Mouse (Mus musculus): ENCODE measurements at regions not wholly inside any gene's neighbourhood (a gene's known extent, or its start where the extent isn't known, plus 50 kb on each side); places are given as distances from the start of the nearest gene placed in this dataset.

DNA sequence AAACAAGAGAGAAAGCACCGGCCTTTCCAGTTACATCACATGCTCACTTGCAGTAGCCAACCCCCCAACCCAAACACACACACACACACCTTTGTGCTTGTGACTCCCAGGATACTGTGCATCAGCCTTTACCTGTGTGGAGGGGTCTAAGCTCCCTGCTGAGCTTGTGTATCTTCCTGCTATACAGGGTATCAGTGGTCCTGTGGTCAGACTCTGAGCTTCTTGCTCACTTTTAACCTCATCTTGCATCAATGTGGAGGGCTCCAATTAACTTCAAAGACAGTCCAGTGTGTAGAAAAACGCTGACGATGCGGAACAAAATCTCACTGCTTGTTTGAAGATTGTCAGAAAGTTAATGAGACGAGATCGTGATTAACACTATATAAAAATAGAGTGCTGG, 71.4 kb upstream of the Gypa start:
- no peak overlapping the region for H3K4me2 ChIP-seq (replicated peaks)
- H3K4me3 ChIP-seq, result no peak overlapping the region
- H3K36me3 ChIP-seq, result no peaks in the 10 kb centered on the region
- no peak overlapping the region for H3K9ac ChIP-seq (replicated peaks)
- H3K27me3 ChIP-seq, result no peaks in the 10 kb centered on the region
- WGBS, result 83% methylated on average over 6 of the region's 6 CpGs
- H3K27ac ChIP-seq (replicated peaks), result no peak overlapping the region
- no peaks in the 10 kb centered on the region for H3K9me3 ChIP-seq
- H3K4me1 ChIP-seq, result no peaks in the 10 kb centered on the region
- ATAC-seq (ENCODE audit: low FRiP score, low read depth), result no peak

DNA sequence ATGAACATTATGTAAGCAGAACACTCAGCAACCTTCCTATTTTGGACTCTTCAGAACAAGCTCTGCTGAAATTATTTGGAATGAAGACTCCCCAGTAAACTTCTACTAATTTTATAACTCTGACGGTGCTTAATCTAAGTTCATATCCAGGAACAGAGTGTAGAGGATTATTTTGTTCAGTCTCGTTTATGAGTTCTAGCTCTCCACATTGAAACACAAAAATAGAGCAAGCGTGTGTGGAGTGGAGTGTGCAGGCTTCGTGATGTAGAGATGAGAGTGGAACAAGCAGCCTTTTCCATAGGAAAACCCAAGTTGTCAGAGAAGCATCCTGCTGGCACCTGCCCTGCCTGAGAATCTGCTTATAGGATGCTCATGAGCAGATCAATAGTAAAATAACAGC, 77.5 kb upstream of the Gypa start:
- no peak for ATAC-seq (ENCODE audit: low FRiP score, low read depth)
- no peaks in the 10 kb centered on the region for H3K4me1 ChIP-seq
- H3K4me3 ChIP-seq, result no peak overlapping the region
- no peak overlapping the region for H3K27ac ChIP-seq (replicated peaks)
- no peak overlapping the region for H3K9ac ChIP-seq (replicated peaks)
- H3K9me3 ChIP-seq, result no peaks in the 10 kb centered on the region
- H3K4me2 ChIP-seq (replicated peaks), result no peak overlapping the region
- WGBS, result 86% methylated on average over 4 of the region's 4 CpGs
- no peaks in the 10 kb centered on the region for H3K27me3 ChIP-seq
- H3K36me3 ChIP-seq, result no peaks in the 10 kb centered on the region

DNA sequence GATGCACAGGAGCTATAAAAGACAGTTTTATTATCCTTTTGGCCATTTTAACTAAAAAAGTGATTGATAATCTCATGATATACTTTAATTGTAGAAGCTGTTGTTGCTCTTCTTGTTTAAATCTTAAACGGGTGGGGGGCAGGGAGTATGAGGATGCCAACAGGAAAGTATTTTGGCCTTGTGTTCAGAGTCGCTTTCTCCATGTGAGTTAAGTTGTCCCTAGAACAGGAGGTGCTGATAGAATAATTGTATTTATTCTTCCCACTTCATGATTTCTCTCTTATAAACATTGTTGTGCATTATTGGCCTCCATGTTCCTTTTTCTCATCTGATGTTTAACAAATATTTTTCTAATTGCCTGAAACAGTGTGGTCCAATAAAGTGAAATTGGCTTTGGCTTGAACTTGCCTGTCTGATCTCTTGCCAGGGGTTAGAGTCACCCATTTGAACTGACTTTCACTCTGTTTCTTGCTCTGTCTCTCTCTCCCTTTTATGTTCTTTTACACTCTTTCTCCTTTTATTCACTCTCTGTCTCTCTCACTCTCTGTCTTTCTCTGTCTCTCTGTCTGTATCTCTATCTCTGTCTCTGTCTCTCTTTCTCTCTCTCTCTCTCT, 93.9 kb upstream of the Gypa start:
- no peak overlapping the region for H3K4me3 ChIP-seq
- H3K27ac ChIP-seq (replicated peaks), result no peak overlapping the region
- no peak overlapping the region for H3K9ac ChIP-seq (replicated peaks)

DNA sequence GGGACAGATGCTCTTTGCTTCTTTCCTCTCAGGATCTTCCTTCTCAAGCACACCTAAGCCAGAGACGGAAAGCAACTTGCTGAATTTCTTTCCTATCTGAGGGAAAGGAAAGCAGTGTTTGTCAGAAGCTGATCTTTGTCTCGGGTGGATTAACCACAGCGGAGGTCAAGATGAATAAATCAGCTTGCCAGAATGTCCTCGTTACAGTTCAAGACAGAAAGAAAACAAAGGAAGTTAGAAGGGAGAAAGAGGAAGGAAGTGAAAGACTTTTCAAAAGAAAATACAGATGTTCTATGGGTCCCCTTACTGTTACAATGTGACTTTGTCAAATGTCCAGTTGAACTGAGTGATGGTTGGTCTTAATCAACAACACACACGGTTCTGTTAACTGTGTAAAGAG, 98.6 kb upstream of the Gypa start:
- H3K4me1 ChIP-seq, result no peaks in the 10 kb centered on the region
- ATAC-seq (ENCODE audit: low FRiP score, low read depth), result no peak
- no peak overlapping the region for H3K4me2 ChIP-seq (replicated peaks)
- H3K9me3 ChIP-seq, result no peaks in the 10 kb centered on the region
- no peak overlapping the region for H3K9ac ChIP-seq (replicated peaks)
- WGBS, result 61% methylated on average over 5 of the region's 5 CpGs
- H3K27me3 ChIP-seq, result no peaks in the 10 kb centered on the region
- H3K36me3 ChIP-seq, result no peaks in the 10 kb centered on the region
- no peak overlapping the region for H3K27ac ChIP-seq (replicated peaks)
- H3K4me3 ChIP-seq, result no peak overlapping the region

More for the DNA sequence above, 93.9 kb upstream of the Gypa start:
- H3K36me3 ChIP-seq, result no peaks in the 10 kb centered on the region
- H3K27me3 ChIP-seq, result no peaks in the 10 kb centered on the region
- no peaks in the 10 kb centered on the region for H3K4me1 ChIP-seq
- H3K4me2 ChIP-seq (replicated peaks), result no peak overlapping the region
- H3K9me3 ChIP-seq, result no peaks in the 10 kb centered on the region
- no peak for ATAC-seq (ENCODE audit: low FRiP score, low read depth)
- WGBS, result 86% methylated on average over 2 of the region's 2 CpGs

DNA sequence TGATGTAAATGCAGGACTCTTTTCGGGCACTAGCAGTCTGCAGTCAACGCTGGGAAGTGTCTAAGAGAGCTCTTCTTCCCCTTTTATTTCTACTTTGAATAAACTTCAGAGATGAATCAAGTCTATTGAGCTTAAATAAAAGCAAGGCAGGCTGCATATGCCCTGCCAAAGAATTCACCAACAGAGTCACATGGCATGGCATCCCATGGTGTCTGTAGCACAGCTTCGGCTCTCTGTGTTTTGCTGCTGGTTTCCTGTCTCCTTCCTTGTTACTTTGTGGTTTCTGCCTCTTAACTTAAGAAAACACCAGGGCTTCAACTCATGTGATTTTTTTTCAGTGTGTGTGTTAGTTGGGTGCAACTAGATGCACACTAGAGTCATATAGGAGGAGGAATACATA, 100.5 kb upstream of the Gypa start:
- WGBS, result 78% methylated on average over 3 of the region's 3 CpGs
- Histone ChIP-seq H3K27ac (replicated peaks) (no peak overlapping the region), H3K4me3 (no peak overlapping the region), H3K27me3 (no peaks in the 10 kb centered on the region), H3K36me3 (no peaks in the 10 kb centered on the region), H3K4me1 (no peaks in the 10 kb centered on the region), H3K4me2 (replicated peaks) (no peak overlapping the region), H3K9ac (replicated peaks) (no peak overlapping the region), H3K9me3 (no peaks in the 10 kb centered on the region)
- no peak for ATAC-seq (ENCODE audit: low FRiP score, low read depth)

DNA sequence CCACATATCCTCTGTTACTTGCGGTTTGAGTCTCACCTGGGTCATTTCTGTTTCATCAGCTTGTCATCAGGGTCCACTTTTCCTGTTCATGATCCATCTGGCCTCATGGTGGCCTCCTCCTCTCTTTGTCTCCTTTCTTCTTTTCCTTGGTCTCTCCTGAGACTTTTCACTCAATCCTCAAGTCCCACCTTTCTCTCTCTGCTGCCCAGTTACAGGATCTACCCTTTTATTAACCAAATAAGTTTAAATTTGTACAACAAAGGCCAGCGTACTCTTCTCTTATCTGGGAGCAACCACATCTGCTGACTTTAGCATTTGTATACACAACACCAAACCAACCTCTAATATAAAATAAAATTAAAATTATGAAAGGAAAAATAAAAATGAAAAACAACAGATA, 124.4 kb upstream of the Gypa start:
- Histone ChIP-seq H3K36me3 (no peaks in the 10 kb centered on the region), H3K4me2 (replicated peaks) (no peak overlapping the region), H3K4me1 (no peaks in the 10 kb centered on the region), H3K9ac (replicated peaks) (no peak overlapping the region), H3K27ac (replicated peaks) (no peak overlapping the region), H3K4me3 (no peak overlapping the region), H3K27me3 (no peaks in the 10 kb centered on the region), H3K9me3 (no peaks in the 10 kb centered on the region)
- WGBS, result 93% methylated on average over 2 of the region's 2 CpGs
- no peak for ATAC-seq (ENCODE audit: low FRiP score, low read depth)

DNA sequence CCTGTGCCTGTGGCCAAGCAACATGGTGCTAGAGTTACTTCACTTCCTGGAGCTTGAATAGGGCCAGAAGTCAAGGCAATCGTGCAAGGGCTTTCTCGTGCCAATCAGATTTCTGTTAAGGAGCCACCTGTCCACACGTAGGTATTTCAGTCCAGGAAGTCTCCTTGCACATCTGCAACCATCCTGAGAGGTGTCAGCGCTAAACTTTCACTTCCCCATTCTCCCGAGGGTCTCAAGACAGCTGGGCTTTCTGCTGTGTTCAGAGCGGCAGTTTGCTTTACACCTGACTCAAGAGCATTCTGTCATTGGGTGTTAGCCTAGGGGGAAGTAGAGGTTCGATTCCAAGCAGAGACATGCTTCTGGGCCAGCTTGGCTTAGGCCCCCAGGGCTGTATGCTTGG, 129.5 kb upstream of the Gypa start:
- Histone ChIP-seq H3K4me1 (no peaks in the 10 kb centered on the region), H3K4me3 (no peak overlapping the region), H3K9me3 (no peaks in the 10 kb centered on the region), H3K27me3 (no peaks in the 10 kb centered on the region), H3K4me2 (replicated peaks) (no peak overlapping the region), H3K9ac (replicated peaks) (no peak overlapping the region), H3K27ac (replicated peaks) (no peak overlapping the region), H3K36me3 (no peaks in the 10 kb centered on the region)
- ATAC-seq (ENCODE audit: low FRiP score, low read depth), result no peak
- whole genome bisulfite sequencing, result 82% methylated on average over 7 of the region's 7 CpGs

DNA sequence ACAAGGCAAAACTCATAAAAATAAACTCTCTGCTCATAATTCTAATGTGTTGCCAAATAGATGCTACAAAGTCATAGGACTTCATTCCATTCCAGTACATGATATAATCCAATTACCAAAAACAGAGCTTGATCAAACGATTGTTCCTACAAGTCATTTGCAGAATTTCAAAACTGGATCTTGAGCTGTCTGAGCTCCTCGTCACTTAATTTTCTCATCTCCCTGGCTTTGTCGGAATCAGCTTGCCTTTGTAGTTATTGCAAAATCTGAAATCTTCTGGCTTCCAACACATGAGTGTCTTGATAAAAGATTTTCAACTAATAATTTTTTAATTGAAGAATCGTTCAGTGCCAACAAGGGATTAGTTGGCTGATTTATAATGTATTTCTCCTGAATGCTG, 150.3 kb upstream of the Gypa start:
- Histone ChIP-seq H3K4me2 (replicated peaks) (no peak overlapping the region), H3K36me3 (no peaks in the 10 kb centered on the region), H3K4me1 (no peaks in the 10 kb centered on the region), H3K4me3 (no peak overlapping the region), H3K9me3 (no peaks in the 10 kb centered on the region), H3K27me3 (no peaks in the 10 kb centered on the region), H3K27ac (replicated peaks) (no peak overlapping the region), H3K9ac (replicated peaks) (no peak overlapping the region)
- WGBS, result 87% methylated on average over 4 of the region's 4 CpGs
- no peak for ATAC-seq (ENCODE audit: low FRiP score, low read depth)

DNA sequence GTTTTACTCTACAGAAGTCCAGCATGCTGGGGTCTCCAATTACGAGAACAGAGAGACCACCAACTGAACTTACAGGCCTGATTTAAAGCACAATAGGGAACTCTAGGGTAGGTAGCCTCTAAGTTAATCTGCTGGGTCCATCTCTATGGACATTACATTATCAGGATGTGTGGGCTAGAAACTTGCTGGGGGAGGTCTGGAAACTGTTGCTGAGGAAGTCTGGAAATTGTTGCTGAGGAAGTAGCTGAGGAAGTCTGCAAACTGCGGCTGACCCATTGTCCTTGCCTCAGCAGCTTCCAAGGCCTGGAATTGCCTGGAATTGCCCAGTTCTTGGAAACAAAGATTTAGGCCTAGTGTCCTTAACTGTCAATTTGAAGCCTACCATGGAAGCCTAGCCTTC, 155.7 kb upstream of the Gypa start:
- Histone ChIP-seq H3K4me2 (replicated peaks) (no peak overlapping the region), H3K9ac (replicated peaks) (no peak overlapping the region), H3K4me3 (no peak overlapping the region), H3K36me3 (no peaks in the 10 kb centered on the region), H3K9me3 (no peaks in the 10 kb centered on the region), H3K27ac (replicated peaks) (no peak overlapping the region), H3K27me3 (no peaks in the 10 kb centered on the region), H3K4me1 (no peaks in the 10 kb centered on the region)
- WGBS, result 84% methylated on average over 2 of the region's 2 CpGs
- no peak for ATAC-seq (ENCODE audit: low FRiP score, low read depth)

DNA sequence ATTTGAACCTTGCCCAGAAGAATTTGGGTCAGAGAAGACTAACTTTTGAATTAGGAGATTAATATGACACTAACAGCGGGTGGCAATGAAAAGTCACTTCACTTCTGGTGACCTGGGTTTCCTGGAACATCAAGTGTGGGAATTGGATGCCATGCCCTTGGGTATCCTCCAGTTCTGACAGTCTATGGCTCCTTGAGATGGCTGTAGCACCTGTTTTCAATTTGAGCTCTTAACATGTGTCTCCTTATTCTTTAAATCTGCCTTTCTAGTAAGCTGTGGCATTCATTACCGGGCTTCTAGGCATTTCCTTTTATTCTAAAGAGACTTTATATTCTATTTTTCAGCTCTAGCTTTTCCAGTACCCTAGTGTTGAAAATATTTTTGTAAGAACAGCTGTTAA, 164.9 kb upstream of the Gypa start:
- H3K27ac ChIP-seq (replicated peaks), result no peak overlapping the region
- WGBS, result 84% methylated on average over 2 of the region's 2 CpGs
- no peak for ATAC-seq (ENCODE audit: low FRiP score, low read depth)
- H3K27me3 ChIP-seq, result no peaks in the 10 kb centered on the region
- no peak overlapping the region for H3K4me3 ChIP-seq
- H3K4me2 ChIP-seq (replicated peaks), result no peak overlapping the region
- no peaks in the 10 kb centered on the region for H3K4me1 ChIP-seq
- H3K9ac ChIP-seq (replicated peaks), result no peak overlapping the region
- no peaks in the 10 kb centered on the region for H3K36me3 ChIP-seq
- H3K9me3 ChIP-seq, result no peaks in the 10 kb centered on the region

DNA sequence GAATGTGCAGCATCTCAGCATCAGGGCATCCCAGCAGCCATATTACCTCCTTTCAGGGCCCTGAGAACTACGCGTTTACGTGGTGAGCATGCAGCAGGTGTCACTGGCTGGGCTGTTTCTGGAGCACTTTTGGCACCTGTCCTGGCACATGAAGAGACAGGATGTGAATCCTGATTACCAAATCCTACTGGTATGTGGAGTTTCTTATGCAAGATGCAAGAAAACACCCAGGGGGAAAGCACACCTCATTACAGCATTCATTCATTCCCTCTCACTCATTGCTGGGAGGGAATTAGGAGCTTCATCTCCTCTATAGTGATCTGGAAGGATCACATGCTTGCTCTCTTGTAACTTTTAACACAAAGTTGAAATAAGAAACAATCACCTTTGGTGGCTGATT, 167.7 kb upstream of the Gypa start:
- Histone ChIP-seq H3K9me3 (no peaks in the 10 kb centered on the region), H3K4me2 (replicated peaks) (no peak overlapping the region), H3K4me3 (no peak overlapping the region), H3K9ac (replicated peaks) (no peak overlapping the region), H3K4me1 (no peaks in the 10 kb centered on the region), H3K36me3 (no peaks in the 10 kb centered on the region), H3K27ac (replicated peaks) (no peak overlapping the region), H3K27me3 (no peaks in the 10 kb centered on the region)
- 90% methylated on average over 3 of the region's 3 CpGs for WGBS
- ATAC-seq (ENCODE audit: low FRiP score, low read depth), result no peak

DNA sequence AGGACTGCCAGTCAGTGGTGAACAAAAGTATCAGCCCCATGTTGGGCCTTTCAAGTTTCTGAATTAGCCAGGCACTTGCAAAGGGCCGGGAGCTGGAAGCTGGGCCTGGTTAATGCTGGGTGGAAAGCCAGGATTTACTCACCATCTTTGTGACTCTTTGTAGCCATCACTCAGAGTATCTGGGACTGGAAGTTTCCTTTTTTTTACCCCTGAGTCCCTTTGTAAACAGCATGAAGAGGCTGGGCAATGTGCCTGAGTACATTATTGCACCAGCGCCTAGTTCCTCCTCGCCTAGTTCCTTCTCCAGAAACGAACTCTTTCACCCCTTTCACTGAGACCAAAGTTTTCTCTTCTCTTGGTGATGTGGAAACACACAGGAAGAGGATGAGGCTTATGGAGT, 168.4 kb upstream of the Gypa start:
- H3K4me3 ChIP-seq, result no peak overlapping the region
- no peaks in the 10 kb centered on the region for H3K27me3 ChIP-seq
- ATAC-seq (ENCODE audit: low FRiP score, low read depth), result no peak
- no peaks in the 10 kb centered on the region for H3K36me3 ChIP-seq
- H3K4me2 ChIP-seq (replicated peaks), result no peak overlapping the region
- no peak overlapping the region for H3K9ac ChIP-seq (replicated peaks)
- no peak overlapping the region for H3K27ac ChIP-seq (replicated peaks)
- H3K4me1 ChIP-seq, result no peaks in the 10 kb centered on the region
- no peaks in the 10 kb centered on the region for H3K9me3 ChIP-seq
- 79% methylated on average over 4 of the region's 4 CpGs for WGBS

DNA sequence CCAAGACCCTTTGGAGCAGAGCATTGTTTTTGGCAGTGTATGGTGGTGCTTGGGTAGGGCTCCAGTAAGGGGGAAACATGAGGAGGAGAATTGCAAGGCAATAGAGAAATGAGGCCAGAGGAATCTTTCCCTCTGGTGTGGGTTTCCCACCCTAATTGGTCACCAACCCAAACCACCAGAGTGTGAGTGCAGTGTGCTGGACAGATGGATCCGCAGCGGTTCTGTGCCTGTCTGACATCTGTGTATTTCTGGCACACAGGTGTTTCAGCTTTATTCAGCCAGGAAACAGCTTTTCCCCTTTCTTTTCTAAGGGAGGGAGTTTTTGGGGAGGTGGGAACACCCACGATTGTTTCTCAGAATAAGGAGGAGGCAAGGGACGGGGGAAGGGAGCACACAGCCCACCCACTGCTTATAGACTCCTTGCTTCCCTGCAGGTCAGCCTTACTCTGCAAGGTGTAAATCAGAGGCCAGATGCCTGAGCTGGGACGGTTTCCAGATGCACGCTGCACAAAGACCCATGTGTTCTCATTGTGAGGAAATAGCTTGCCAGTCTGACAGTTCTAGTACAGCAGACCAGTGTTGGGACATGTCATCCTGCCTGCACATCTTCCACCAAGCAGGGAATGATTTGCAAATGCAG, 175.2 kb upstream of the Gypa start:
- ATAC-seq (ENCODE audit: low FRiP score, low read depth), result no peak
- Histone ChIP-seq H3K9me3 (no peaks in the 10 kb centered on the region), H3K27me3 (peaks cover 30% of the 10 kb centered on the region), H3K4me3 (no peak overlapping the region), H3K27ac (replicated peaks) (no peak overlapping the region), H3K4me1 (peaks cover 21% of the 10 kb centered on the region), H3K36me3 (no peaks in the 10 kb centered on the region), H3K4me2 (replicated peaks) (no peak overlapping the region), H3K9ac (replicated peaks) (no peak overlapping the region)
- WGBS, result 50% methylated on average over 6 of the region's 6 CpGs

All from midbrain, embryonic 12.5 days (tissue).